Mouse (Mus musculus): Measurements from ENCODE around the gene 1810037I17Rik. TPM values are rescaled to one million over a fixed set of nuclear protein-coding genes. Genes with fewer than 3 reads are reported as not detected.

1810037I17Rik gene
- 95.5 and 109 TPM in 2 replicates for polyA plus RNA-seq (2014; fragmentation: Nextera tagmentation; extraction: Ambion mirVana)

DNA sequence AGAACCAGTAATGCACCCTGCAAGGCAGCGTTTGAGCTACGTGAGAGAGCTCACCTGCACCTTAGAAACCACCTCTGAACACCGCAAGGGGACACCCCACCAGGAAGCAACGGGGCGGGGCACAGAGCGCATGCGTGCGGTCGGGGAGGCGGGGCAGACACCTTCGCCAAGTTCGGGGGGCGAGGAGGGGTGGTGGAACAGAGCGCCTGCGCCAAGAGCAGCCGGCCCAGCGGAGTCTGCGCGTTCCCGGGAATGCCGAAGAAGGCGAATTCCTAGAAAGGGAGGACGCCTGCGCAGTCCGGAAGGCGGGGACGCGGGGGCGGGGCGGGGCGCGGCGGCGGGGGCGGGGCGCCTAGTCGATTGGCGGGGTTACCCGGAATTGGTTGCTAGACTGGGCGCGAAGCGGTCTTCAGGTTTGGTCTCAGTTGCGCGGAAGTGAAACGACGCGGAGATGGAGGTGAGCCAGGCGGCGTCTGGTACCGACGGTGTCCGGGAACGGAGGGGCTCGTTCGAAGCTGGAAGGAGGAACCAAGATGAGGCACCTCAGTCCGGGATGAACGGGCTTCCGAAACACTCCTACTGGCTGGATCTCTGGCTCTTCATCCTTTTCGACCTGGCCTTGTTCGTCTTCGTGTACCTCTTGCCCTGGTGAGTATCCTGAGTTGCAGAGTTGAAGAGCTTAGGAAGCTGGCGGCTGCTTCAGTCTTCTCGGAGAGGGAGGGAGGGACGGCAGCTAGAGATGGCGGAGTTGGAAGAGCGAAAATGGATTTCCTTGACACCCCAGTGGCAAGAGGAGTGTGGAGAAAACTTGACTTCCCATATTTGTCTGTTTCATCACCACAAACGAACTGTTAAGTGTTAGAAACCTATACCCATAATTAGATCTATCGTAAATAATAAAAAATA is at the start of gene 1810037I17Rik:
Gene 1810037I17Rik (plus strand): TSS at position 195 of the 906 bp plus-strand sequence.
- peaks cover 14% of the 10 kb centered on the region for H3K36me3 ChIP-seq (ENCODE audit: control insufficient read depth, insufficient read depth, low read length)
- H3K27me3 ChIP-seq (replicated peaks; ENCODE audit: control insufficient read depth, insufficient read depth, low read length): no peaks in the 10 kb centered on the region
- peak within 1 kb of the TSS; percentile 66 for H3K4me2 ChIP-seq (ENCODE audit: low read depth, low read length)
- peaks cover 11% of the 10 kb centered on the region; the same call in 1 of the 2 replicates for H3K4me1 ChIP-seq (ENCODE audit: control insufficient read depth, insufficient read depth, low read length)
- WGBS: 1% methylated on average over 41 of the region's 68 CpGs
- no peaks in the 10 kb centered on the region for H3K9me3 ChIP-seq (ENCODE audit: control insufficient read depth, low read length)
- DNase-seq (ENCODE audit: low spot score) (peak; percentile 98), ATAC-seq (ENCODE audit: low read depth) (peak; percentile 99)
- H3K9ac ChIP-seq (ENCODE audit: low read depth, low read length): peak within 1 kb of the TSS; percentile 75
- H3K4me3 ChIP-seq (ENCODE audit: low read depth, low read length): peak within 1 kb of the TSS; percentile 65
- H3K27ac ChIP-seq (replicated peaks; ENCODE audit: low read depth, low read length): peak within 1 kb of the TSS; percentile 89

GRCm38 (mm10) chr3:122876870-122877269 is 47.1 kb upstream of the 1810037I17Rik start:
- H3K27me3 ChIP-seq (replicated peaks; ENCODE audit: control insufficient read depth, insufficient read depth, low read length): no peaks in the 10 kb centered on the region
- 89% methylated on average over 2 of the region's 2 CpGs for WGBS
- no peak for ATAC-seq (ENCODE audit: low read depth)

GRCm38 (mm10) chr3:122877543-122877942 is 46.5 kb upstream of the 1810037I17Rik start:
- Histone ChIP-seq H3K4me3 (ENCODE audit: low read depth, low read length) (no peak overlapping the region), H3K4me2 (ENCODE audit: low read depth, low read length) (no peak overlapping the region), H3K27ac (replicated peaks; ENCODE audit: low read depth, low read length) (no peak overlapping the region), H3K36me3 (ENCODE audit: control insufficient read depth, insufficient read depth, low read length) (no peaks in the 10 kb centered on the region), H3K27me3 (replicated peaks; ENCODE audit: control insufficient read depth, insufficient read depth, low read length) (no peaks in the 10 kb centered on the region), H3K9ac (ENCODE audit: low read depth, low read length) (no peak overlapping the region), H3K9me3 (ENCODE audit: control insufficient read depth, low read length) (no peaks in the 10 kb centered on the region), H3K4me1 (ENCODE audit: control insufficient read depth, insufficient read depth, low read length) (no peaks in the 10 kb centered on the region)
- WGBS: 94% methylated on average over 3 of the region's 3 CpGs
- DNase-seq (ENCODE audit: low spot score) (no peak), ATAC-seq (ENCODE audit: low read depth) (no peak)

More at GRCm38 (mm10) chr3:122876870-122877269, 47.1 kb upstream of the 1810037I17Rik start:
- no peak for DNase-seq (ENCODE audit: low spot score)
- no peak overlapping the region for H3K4me3 ChIP-seq (ENCODE audit: low read depth, low read length)
- no peaks in the 10 kb centered on the region for H3K9me3 ChIP-seq (ENCODE audit: control insufficient read depth, low read length)
- no peak overlapping the region for H3K9ac ChIP-seq (ENCODE audit: low read depth, low read length)
- H3K36me3 ChIP-seq (ENCODE audit: control insufficient read depth, insufficient read depth, low read length): no peaks in the 10 kb centered on the region
- H3K4me2 ChIP-seq (ENCODE audit: low read depth, low read length): no peak overlapping the region
- H3K4me1 ChIP-seq (ENCODE audit: control insufficient read depth, insufficient read depth, low read length): no peaks in the 10 kb centered on the region
- no peak overlapping the region for H3K27ac ChIP-seq (replicated peaks; ENCODE audit: low read depth, low read length)

DNA sequence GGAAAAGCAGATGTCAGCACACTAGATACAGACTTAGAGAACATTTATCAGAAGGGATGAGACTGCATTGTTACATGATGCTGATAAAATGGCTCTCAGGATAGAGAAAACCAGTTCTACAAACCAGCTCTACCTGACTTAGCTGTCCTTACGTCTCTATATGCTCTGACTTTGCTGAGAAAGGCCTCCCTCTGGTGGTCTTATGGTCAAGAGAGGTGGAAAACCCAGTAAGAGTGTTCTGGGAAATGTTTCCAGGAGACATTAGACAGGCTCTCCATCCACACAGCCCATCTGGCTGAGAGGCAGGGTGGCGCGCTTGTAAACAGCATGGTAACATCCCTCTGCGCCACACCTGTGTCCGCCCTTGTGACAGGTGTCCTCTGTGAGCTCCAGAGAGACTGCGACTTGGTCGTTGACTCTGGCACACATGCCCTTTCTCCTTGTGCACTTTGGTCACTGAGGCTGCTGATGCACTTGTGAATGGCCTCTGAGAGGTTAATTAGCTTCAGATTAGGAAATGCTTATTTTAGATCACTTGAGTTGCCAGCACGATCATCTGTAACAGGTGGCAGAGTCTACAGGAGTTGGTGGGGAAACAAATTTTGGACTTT is 45.2 kb upstream of the 1810037I17Rik start:
- DNase-seq (ENCODE audit: low spot score): no peak
- H3K4me3 ChIP-seq (ENCODE audit: low read depth, low read length): no peak overlapping the region
- 71% methylated on average over 8 of the region's 8 CpGs for WGBS

DNA sequence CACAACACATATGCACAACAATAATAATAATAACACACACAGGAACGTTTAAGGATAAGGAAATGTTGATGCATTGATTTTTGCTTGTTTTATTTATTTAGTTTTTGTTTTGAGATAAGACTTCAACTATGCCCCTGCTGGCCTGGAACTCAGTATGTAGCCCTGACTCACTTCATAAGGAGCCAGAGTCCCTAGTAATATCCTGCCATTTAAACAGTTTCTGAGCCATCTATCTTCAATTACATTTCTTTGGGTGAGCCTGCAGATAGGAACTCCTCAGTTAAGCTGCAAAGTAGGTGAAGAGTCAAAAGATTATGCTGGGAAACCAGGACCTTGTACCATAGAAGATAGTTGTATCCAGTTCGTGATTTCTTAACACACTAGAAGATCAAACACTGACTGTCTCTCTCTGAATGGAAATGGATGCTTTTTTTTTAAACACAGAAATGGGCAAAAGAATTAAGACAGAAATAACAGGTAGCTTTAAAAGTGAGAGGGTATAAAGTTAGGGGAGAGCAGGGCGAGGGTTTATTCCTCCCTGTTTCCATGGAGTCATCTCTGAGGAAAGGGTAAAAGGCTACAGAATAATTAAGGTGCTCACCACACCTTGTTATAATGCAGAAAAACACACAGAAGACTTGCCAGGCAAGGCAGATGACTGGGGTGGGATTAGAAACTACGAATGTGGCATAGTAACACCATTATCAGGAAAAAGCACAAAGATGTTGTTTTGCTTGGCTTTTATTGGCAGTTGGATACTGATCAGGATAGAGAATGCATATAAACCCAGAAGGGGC is 36.3 kb upstream of the 1810037I17Rik start:
- Histone ChIP-seq H3K9ac (ENCODE audit: low read depth, low read length) (no peak overlapping the region), H3K27ac (replicated peaks; ENCODE audit: low read depth, low read length) (no peak overlapping the region), H3K36me3 (ENCODE audit: control insufficient read depth, insufficient read depth, low read length) (no peaks in the 10 kb centered on the region), H3K4me2 (ENCODE audit: low read depth, low read length) (no peak overlapping the region), H3K4me1 (ENCODE audit: control insufficient read depth, insufficient read depth, low read length) (no peaks in the 10 kb centered on the region), H3K4me3 (ENCODE audit: low read depth, low read length) (no peak overlapping the region), H3K9me3 (ENCODE audit: control insufficient read depth, low read length) (no peaks in the 10 kb centered on the region), H3K27me3 (replicated peaks; ENCODE audit: control insufficient read depth, insufficient read depth, low read length) (no peaks in the 10 kb centered on the region)
- 68% methylated on average over 4 of the region's 4 CpGs for WGBS
- DNase-seq (ENCODE audit: low spot score) (no peak), ATAC-seq (ENCODE audit: low read depth) (no peak)

More for the DNA sequence above, 45.2 kb upstream of the 1810037I17Rik start:
- H3K27ac ChIP-seq (replicated peaks; ENCODE audit: low read depth, low read length): no peak overlapping the region
- no peak overlapping the region for H3K4me2 ChIP-seq (ENCODE audit: low read depth, low read length)
- no peak for ATAC-seq (ENCODE audit: low read depth)
- no peaks in the 10 kb centered on the region for H3K27me3 ChIP-seq (replicated peaks; ENCODE audit: control insufficient read depth, insufficient read depth, low read length)
- H3K9ac ChIP-seq (ENCODE audit: low read depth, low read length): no peak overlapping the region
- H3K4me1 ChIP-seq (ENCODE audit: control insufficient read depth, insufficient read depth, low read length): no peaks in the 10 kb centered on the region
- no peaks in the 10 kb centered on the region for H3K9me3 ChIP-seq (ENCODE audit: control insufficient read depth, low read length)
- H3K36me3 ChIP-seq (ENCODE audit: control insufficient read depth, insufficient read depth, low read length): no peaks in the 10 kb centered on the region

GRCm38 (mm10) chr3:122888371-122888819 is 35.6 kb upstream of the 1810037I17Rik start:
- Histone ChIP-seq H3K27me3 (replicated peaks; ENCODE audit: control insufficient read depth, insufficient read depth, low read length) (no peaks in the 10 kb centered on the region), H3K27ac (replicated peaks; ENCODE audit: low read depth, low read length) (no peak overlapping the region), H3K9ac (ENCODE audit: low read depth, low read length) (no peak overlapping the region), H3K4me2 (ENCODE audit: low read depth, low read length) (no peak overlapping the region), H3K4me1 (ENCODE audit: control insufficient read depth, insufficient read depth, low read length) (no peaks in the 10 kb centered on the region), H3K36me3 (ENCODE audit: control insufficient read depth, insufficient read depth, low read length) (no peaks in the 10 kb centered on the region), H3K9me3 (ENCODE audit: control insufficient read depth, low read length) (no peaks in the 10 kb centered on the region), H3K4me3 (ENCODE audit: low read depth, low read length) (no peak overlapping the region)
- DNase-seq (ENCODE audit: low spot score) (peak; percentile 13), ATAC-seq (ENCODE audit: low read depth) (no peak)
- 65% methylated on average over 5 of the region's 5 CpGs for WGBS

DNA sequence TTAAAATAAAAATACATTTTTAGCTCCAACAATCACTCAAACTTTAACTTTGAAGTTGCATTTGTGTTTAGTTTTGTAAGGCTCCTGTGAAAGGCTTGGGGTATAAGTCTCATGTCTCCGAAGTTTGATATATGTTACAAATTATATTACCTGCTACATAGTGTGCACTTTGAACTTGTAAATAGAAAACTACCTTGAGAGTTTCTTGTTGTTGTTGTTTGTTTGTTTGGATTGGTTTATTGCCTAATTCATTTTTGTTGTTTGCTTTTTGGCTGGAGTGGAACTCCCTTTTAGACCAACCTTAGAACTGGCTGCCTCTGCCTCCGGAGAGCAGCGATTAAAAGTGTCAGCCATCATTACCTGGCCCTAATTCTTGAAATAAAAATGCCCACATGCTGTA is 29.2 kb upstream of the 1810037I17Rik start, which contains the start of gene Fabp2:
Gene Fabp2 (plus strand): TSS at position 301 of the 400 bp plus-strand sequence.
- ATAC-seq (ENCODE audit: low read depth): no peak
- no peak within 1 kb of the TSS for H3K4me3 ChIP-seq (ENCODE audit: low read depth, low read length)
- H3K27ac ChIP-seq (replicated peaks; ENCODE audit: low read depth, low read length): no peak within 1 kb of the TSS
- no peaks in the 10 kb centered on the region for H3K4me1 ChIP-seq (ENCODE audit: control insufficient read depth, insufficient read depth, low read length)
- no peak within 1 kb of the TSS for H3K4me2 ChIP-seq (ENCODE audit: low read depth, low read length)
- DNase-seq (ENCODE audit: low spot score): no peak
- H3K9ac ChIP-seq (ENCODE audit: low read depth, low read length): no peak within 1 kb of the TSS
- WGBS: 88% methylated on average over 3 of the region's 3 CpGs
- H3K9me3 ChIP-seq (ENCODE audit: control insufficient read depth, low read length): no peaks in the 10 kb centered on the region
- no peaks in the 10 kb centered on the region for H3K36me3 ChIP-seq (ENCODE audit: control insufficient read depth, insufficient read depth, low read length)
- H3K27me3 ChIP-seq (replicated peaks; ENCODE audit: control insufficient read depth, insufficient read depth, low read length): no peaks in the 10 kb centered on the region

DNA sequence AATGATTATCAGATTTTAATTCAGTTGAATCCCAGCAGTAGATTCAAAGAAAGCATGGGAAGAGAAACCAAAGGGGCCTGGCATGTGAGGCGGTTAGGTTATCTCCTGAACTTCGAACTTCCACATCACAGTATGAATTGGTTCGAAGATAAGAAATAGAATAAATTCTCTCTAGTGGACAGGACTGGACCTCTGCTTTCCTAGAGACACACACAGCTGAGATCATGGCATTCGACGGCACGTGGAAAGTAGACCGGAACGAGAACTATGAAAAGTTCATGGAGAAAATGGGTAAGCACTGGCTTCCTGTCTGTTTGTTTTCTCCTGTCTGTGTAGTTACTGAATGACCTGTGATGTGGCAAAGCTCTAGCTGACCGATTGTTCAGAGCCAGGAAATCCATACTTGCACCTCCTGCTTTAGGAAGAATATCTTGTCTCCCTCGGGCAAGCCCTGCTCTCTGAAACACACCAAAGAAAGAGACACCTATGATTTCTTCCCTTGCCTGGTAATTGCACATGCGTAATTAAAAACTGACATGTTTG is 28.7 kb upstream of the 1810037I17Rik start:
- H3K4me1 ChIP-seq (ENCODE audit: control insufficient read depth, insufficient read depth, low read length): no peaks in the 10 kb centered on the region
- H3K4me2 ChIP-seq (ENCODE audit: low read depth, low read length): no peak overlapping the region
- no peak overlapping the region for H3K27ac ChIP-seq (replicated peaks; ENCODE audit: low read depth, low read length)
- H3K27me3 ChIP-seq (replicated peaks; ENCODE audit: control insufficient read depth, insufficient read depth, low read length): no peaks in the 10 kb centered on the region
- ATAC-seq (ENCODE audit: low read depth) (no peak), DNase-seq (ENCODE audit: low spot score) (no peak)
- no peaks in the 10 kb centered on the region for H3K36me3 ChIP-seq (ENCODE audit: control insufficient read depth, insufficient read depth, low read length)
- H3K9me3 ChIP-seq (ENCODE audit: control insufficient read depth, low read length): no peaks in the 10 kb centered on the region
- H3K4me3 ChIP-seq (ENCODE audit: low read depth, low read length): no peak overlapping the region
- 85% methylated on average over 11 of the region's 11 CpGs for WGBS
- no peak overlapping the region for H3K9ac ChIP-seq (ENCODE audit: low read depth, low read length)
